Mouse (Mus musculus) erythroblast, embryonic 14.5 days (primary cell): ENCODE results near the gene Txnrd1.

Experiments
- GATA1 ChIP-seq: IDR thresholded peaks from 2 replicates; pipeline ENCODE4 v1.6.1; 2012; ENCODE audit warnings: low read length, inconsistent platforms, mixed read lengths
- TAL1 ChIP-seq: IDR thresholded peaks from 3 replicates; pipeline ENCODE4 v1.6.1; 2012; ENCODE audit warnings: low read length, inconsistent platforms, mixed read lengths

- TF ChIP-seq TAL1 (no peak), GATA1 (no peak)
These were observed 37.2 kb upstream of the Txnrd1 start for GRCm38 (mm10) chr10:82796471-82797118.
